Mouse (Mus musculus) neutrophil, adult 59 days (primary cell): ENCODE measurements around the gene Dnase1. TPM values are rescaled to one million over a fixed set of nuclear protein-coding genes. Genes with fewer than 3 reads are reported as not detected.

Source experiments
- total RNA-seq, 2 experiments: library from RNA; stranded (reverse); gene quantifications; 1 replicate in 1 of 2; 2 replicates in 1 of 2; pipeline ENCODE4 v1.2.4; 2023

The Dnase1 gene
- total RNA-seq: 1 to 10 TPM in 1 of 2 experiments, not detected in 1; 1.1 TPM

DNA sequence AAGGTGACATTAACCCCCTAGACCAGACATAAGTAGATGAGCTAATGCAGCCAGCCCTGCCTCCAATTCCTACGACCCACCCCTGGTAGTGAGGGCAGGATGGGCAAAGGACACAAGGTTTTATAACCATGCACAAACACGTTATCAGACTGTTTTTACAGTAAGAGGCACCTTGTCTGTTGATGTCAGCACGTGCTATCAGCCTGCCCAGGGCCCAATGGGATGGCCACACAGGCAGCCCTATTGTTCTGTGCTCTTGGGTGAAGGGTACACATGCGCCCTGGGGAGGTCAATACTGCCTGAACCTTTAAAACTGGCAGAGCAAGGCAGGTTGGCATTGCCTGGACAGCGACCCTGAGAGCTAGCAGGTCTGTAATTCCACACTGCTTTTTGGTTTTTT is at the start of gene Dnase1:
TSS of gene Dnase1 (plus strand) at position 136 of the 400 bp plus-strand sequence.

DNA sequence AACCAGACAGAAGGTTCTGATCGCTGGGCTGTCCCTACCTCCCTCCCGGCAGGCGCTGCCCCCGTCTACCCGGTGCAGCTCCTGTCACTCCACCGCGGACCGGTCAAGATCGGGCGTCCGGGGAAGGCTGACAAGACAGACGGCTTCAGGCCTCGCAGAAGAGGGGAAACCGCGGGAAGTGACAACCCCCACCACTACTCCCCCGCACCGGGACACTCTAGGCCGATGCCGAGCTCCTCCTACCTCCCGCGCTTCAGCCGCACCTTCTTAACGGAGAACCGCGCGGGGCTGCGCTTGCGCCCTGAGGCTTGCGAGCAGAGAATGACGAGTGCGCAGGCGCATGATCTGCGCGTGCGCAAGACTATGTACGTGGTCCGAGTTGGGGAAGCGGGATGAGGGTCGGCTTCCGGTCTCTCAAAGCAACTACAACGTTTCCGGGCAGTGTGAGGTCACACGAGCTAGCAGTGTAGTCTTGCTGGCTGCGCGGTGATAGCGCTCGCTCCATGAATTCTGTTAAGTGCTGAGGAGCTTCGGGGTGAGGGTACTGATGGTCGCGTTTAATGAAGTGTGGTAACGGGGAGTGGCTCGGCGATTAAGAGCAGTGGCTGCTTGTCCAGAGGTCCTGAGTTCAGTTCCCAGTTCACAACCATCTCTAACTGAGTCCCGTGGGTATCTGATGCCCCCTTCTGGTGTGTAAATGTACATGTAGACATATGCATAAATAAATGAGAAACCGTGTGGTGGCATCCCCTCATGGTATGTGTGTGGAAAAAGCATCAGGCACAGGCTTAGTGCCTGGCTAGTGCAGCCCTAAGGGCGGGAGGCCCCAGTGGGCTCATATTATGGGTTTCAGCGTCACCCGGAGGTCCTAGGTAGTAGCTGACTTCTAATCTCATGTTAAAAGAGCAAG is 33.0 kb upstream of the Dnase1 start, which contains the start of gene Slx4:
TSS of gene Slx4 (minus strand) at position 282 of the 910 bp plus-strand sequence.

DNA sequence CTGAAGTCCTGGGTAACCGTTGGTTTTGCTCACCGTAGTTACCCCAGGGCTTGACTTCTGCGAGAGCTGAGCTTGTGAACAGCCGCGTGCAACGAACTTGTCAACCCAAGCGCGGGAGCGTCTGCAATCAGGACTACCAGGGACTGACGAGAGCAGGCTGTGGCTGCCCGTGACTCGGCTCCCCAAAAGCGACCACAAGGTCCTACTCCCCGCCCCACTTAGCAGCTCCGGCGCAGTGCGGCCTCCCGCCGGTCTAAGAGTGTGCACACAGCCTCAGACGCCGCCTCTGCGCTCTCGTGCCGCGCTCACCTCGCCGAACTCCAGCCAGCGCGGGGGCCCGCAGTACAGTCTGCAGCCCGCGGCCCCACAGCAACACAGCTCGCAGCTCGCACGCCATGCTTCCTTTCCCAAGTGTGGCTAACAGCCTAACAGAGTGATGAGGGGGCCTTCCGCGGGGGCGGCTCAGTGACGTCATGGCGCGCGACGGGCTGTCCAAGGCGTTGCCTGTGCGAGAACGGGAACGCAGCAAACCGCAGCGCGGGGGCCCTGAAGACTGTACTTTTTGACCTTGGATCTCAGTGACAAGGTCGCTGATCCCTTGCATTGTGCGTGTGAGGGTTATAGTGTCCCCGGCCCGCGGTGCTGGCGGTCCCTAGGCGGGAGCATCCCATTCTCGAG is 40.8 kb downstream of the Dnase1 start, which contains the start of gene Trap1:
TSS of gene Trap1 (minus strand) at position 444 of the 678 bp plus-strand sequence.

Other genes starting within 250 kb of the Dnase1 start
- gene Olfr15, start 206.1 kb upstream of the Dnase1 start, total RNA-seq: not detected
- gene Zfp174, start 189.7 kb upstream of the Dnase1 start, total RNA-seq: under 1 TPM; 0.42 to 0.44 TPM
- gene Naa60, start 164.6 kb upstream of the Dnase1 start, total RNA-seq: 100 to 1,000 TPM; 118 to 123 TPM
- gene Zfp597, start 152.4 kb upstream of the Dnase1 start, total RNA-seq: 10 to 100 TPM; 18.8 to 23.0 TPM
- 1 to 10 TPM; 1.4 to 1.7 TPM for gene Gm20695, start 152.3 kb upstream of the Dnase1 start, total RNA-seq
- gene 1700037C18Rik, start 128.3 kb upstream of the Dnase1 start, total RNA-seq: 1 to 10 TPM; 6.4 to 7.7 TPM
- 10 to 100 TPM in 1 of 2 experiments, 1 to 10 TPM in 1; 9.8 to 12.7 TPM for gene Cluap1, start 128.1 kb upstream of the Dnase1 start, total RNA-seq
- gene Nlrc3, start 60.3 kb upstream of the Dnase1 start, total RNA-seq: 1 to 10 TPM in 1 of 2 experiments, under 1 TPM in 1; 0.82 to 1.2 TPM
- 10 to 100 TPM; 21.8 to 26.6 TPM for gene Slx4, start 33.2 kb upstream of the Dnase1 start, total RNA-seq
- gene Trap1, start 40.9 kb downstream of the Dnase1 start, total RNA-seq: 10 to 100 TPM; 25.0 to 26.1 TPM
- 10 to 100 TPM; 76.9 to 84.0 TPM for gene Crebbp, start 177.1 kb downstream of the Dnase1 start, total RNA-seq